Mouse (Mus musculus) Muller cell, postnatal 12 days (primary cell): Measurements from ENCODE around the gene Pecr.

ENCODE experiments used
- DNase-seq: peaks from one replicate; pipeline ENCODE4 v3.0.0-alpha.2; 2015; ENCODE audit errors: inconsistent ontology term

The Pecr gene

GRCm38 (mm10) chr1:72283992-72284485 is at the start of gene Pecr, which contains the start of gene Tmem169:
Pecr (minus strand) TSS chr1:72284314.
Tmem169 (plus strand) TSS chr1:72284369.
- DNase-seq: peak; percentile 96

- DNase-seq: no peak
These were observed 42.2 kb upstream of the Pecr start for GRCm38 (mm10) chr1:72326162-72326821.

- DNase-seq: no peak
These were observed 39.1 kb upstream of the Pecr start for GRCm38 (mm10) chr1:72323248-72323647.

DNA sequence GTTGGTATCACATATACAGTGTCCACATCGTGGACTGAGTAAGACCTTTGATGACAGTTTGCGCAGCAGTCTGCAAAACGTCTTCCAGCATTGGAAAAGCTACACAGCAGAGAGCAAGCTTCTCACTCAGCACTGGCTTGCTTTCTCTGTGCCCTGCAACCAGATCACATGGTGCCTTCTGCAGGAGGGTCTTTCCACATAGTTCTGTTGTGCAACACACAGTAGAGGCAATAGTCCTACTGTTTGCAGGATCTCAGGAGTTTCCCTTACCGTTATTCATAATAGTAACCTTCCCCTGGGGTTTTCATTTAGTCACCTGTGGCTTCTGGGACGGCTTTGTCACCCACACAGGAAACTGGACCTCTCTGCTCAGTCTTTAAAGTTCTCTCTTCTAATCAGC is 36.6 kb upstream of the Pecr start:
- no peak for DNase-seq

GRCm38 (mm10) chr1:72316901-72317300 is 32.8 kb upstream of the Pecr start:
- DNase-seq: no peak

GRCm38 (mm10) chr1:72316409-72316808 is 32.3 kb upstream of the Pecr start:
- no peak for DNase-seq

- DNase-seq: no peak
These were observed 31.3 kb upstream of the Pecr start for GRCm38 (mm10) chr1:72315447-72315846.

DNA sequence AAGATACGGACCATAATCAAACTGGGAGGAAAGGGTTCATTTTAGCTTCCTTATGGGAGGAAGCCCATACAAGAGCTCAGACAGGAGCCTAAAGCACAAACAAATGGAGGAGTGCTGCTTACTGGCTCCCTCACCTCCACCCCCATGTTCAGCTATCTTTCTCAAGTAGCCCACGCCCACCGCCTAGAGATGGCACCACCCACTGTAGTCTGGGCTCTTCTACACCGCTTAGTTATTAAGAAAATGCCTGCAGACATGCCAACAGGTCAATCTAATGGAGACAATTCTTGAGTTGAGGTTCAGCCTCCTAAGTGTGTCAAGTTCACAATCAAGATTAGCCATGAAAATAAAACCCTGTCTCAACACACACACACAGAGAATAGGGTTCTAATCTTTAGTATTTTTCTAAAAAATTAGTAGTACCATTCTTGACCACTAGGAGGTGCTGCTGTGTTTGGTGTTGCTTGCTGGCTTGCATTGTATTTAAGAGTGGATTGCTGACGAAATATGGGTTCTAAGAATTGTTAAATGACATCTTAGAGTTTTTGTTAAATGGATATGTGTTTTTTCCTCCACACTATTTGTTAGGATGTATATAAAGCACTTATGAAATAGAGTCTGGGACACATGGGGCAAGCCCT is 29.4 kb upstream of the Pecr start:
- peak; percentile 52 for DNase-seq

GRCm38 (mm10) chr1:72312701-72313398 is 28.7 kb upstream of the Pecr start:
- no peak for DNase-seq

GRCm38 (mm10) chr1:72309744-72310424 is 25.8 kb upstream of the Pecr start:
- no peak for DNase-seq

GRCm38 (mm10) chr1:72308919-72309318 is 24.8 kb upstream of the Pecr start:
- no peak for DNase-seq

DNA sequence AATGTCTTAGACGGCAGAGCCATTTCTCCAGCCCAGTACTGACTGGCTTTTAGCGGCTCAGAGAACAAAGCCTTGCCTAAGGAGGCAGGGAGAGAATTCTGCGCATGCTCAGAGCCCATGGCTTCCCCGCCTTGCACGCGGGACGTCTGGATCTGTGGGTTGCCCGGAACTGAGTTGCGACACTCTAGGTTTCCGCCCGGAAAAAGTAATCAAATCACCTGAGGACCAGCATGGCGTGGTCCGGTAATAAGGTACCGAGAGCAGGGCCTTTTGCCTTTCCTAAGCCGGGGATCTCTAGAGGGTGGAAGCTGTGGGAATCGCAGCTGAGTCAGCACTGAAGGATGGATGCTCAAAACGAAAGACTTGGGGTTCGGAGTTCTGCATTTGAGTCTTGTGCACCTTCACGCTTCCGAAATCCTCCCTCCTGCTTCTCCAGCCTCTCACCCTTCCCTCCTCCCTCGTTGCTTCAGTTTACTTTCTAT is 23.2 kb upstream of the Pecr start, which contains the start of gene Xrcc5:
TSS of gene Xrcc5 (plus strand) at position 105 of the 482 bp plus-strand sequence.
- DNase-seq: peak; percentile 93

DNA sequence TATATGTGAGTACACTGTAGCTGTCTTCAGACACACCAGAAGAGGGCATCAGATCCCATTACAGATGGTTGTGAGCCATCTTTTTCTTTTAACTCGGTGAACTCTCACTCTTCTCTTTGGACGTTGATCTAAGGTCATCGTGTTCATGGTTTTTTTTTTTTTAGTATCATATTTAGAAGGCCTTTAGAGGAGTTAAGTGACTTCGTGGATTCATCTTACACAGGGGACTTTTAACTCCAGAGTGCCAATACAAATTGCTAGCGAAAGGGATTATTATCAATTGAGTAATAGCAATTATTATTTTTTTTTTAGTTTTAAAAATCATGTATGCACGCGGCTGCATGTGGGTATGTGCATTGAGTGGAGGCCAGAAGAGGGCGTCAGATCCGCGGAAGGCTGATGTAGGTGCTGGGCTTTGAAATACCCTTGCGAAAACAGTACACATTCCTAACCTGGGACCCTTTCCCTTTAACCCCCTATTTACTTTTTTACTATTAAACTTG is 22.6 kb upstream of the Pecr start:
- no peak for DNase-seq

GRCm38 (mm10) chr1:72306241-72306640 is 22.1 kb upstream of the Pecr start:
- peak; percentile 53 for DNase-seq

GRCm38 (mm10) chr1:72301845-72302244 is 17.7 kb upstream of the Pecr start:
- DNase-seq: no peak

GRCm38 (mm10) chr1:72295746-72296145 is 11.6 kb upstream of the Pecr start:
- no peak for DNase-seq

GRCm38 (mm10) chr1:72293869-72294663 is 10.0 kb upstream of the Pecr start:
- no peak for DNase-seq

DNA sequence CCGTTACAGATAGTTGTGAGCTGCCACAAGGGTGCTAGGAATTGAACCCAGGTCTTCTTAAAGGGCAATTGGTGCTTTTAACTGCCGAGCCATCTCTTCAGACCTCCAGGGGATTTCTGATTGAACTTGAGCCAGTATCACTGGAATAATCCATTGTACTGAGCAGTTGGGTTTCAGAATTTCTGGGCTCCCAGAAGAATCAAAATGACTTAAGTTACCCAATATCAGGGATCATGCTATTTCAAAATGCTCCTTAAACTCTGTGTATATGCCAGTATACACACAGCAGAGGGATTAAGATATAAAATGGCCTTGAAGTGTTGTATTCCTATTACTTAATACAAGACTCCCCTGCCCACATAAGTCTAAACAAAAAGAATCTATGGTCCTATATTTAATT is 7.8 kb upstream of the Pecr start:
- no peak for DNase-seq

DNA sequence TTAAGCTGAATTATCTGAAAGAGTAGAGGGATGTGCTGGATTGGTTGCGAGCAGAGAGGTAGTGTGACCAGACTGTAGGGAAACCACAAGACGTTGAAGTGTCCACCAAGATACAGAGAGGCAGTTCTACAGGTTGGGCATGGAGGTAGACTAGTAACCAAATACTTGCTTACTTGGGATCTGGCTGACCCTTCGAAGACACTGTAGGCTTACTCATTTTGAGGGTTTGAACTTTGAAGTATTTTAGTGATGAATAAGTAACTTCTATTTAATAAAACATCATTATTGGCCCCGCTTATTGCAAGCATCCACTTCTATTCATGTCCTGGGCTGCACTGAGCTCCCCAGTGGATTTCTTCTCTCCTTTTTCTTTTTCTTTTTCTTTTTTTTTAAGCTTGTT is 7.3 kb upstream of the Pecr start:
- DNase-seq: no peak

- no peak for DNase-seq
These were observed 6.8 kb upstream of the Pecr start for GRCm38 (mm10) chr1:72290896-72291295.
